Mouse (Mus musculus): ENCODE measurements around the gene Cyp4b1.

DNA sequence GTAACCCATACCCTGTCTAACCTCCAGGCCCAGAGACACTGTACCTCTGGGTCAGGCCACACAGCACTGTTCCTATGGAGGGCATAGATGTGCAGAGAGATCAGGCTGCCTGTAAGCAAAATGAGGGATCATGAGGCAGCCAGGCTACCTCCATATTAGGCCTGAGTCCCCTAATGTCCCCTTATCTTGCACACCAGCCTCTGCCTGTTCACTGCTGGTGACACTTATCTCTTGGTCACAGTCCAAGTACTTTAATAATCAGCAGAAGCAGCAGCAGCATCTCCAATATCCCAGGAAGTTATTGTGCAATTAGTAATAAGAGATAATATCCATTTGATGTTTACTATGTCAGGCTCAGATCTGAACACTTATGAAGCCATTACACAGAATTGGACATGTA, 64.5 kb downstream of the Cyp4b1 start:
- TF ChIP-seq CTCF (IDR thresholded peaks at IDR 0.05; ENCODE audit: low read depth, low read length) (no peak), EP300 (IDR thresholded peaks at IDR 0.05; ENCODE audit: insufficient read depth, low read depth, low read length) (no peak)
